Mouse (Mus musculus) heart, postnatal 0 days (tissue): ENCODE data around the gene Phldb3. TPM values are rescaled to one million over a fixed set of nuclear protein-coding genes. Genes with fewer than 3 reads are reported as not detected.

Source experiments
- ATAC-seq: fragments of 200-750 bp; cut with Nextera tagmentation; 2 replicates; pipeline ENCODE4 v1.8.0; 2017; ENCODE audit warnings: low read depth, moderate number of reproducible peaks, moderate library complexity; ENCODE audit not compliant: insufficient read depth
- DNase-seq: peaks from one replicate; pipeline ENCODE4 v3.0.0-alpha.2; 2016; ENCODE audit warnings: low spot score
- H3K27ac ChIP-seq: fragments of 300-500 bp; sonication (generic); 2 replicates; pipeline ENCODE4 v1.5.1; 2014; ENCODE audit warnings: low read depth, mild to moderate bottlenecking
- H3K27me3 ChIP-seq: fragments of 300-500 bp; sonication (generic); 2 replicates; pipeline ENCODE4 v1.6.1; 2014; ENCODE audit warnings: low read length, mixed read lengths; ENCODE audit not compliant: control insufficient read depth, insufficient read depth
- H3K36me3 ChIP-seq: fragments of 300-500 bp; sonication (generic); replicated peaks from 2 replicates; pipeline ENCODE4 v1.6.1; 2014; ENCODE audit warnings: low read length, mixed read lengths; ENCODE audit not compliant: control insufficient read depth, insufficient read depth
- H3K4me1 ChIP-seq: fragments of 300-500 bp; sonication (generic); 2 replicates; pipeline ENCODE4 v1.6.1; 2014; ENCODE audit warnings: antibody characterized with exemption; ENCODE audit not compliant: control insufficient read depth, insufficient read depth
- H3K4me2 ChIP-seq: fragments of 300-500 bp; sonication (generic); 2 replicates; pipeline ENCODE4 v1.6.1; 2014; ENCODE audit warnings: low read depth, mild to moderate bottlenecking, low read length, moderate library complexity
- H3K4me3 ChIP-seq: fragments of 300-500 bp; sonication (generic); 2 replicates; pipeline ENCODE4 v1.5.1; 2014; ENCODE audit warnings: low read depth, low read length
- H3K9ac ChIP-seq: fragments of 300-500 bp; sonication (generic); replicated peaks from 2 replicates; pipeline ENCODE4 v1.6.1; 2014; ENCODE audit warnings: low read depth, low read length, mixed read lengths
- H3K9me3 ChIP-seq: fragments of 300-500 bp; sonication (generic); replicated peaks from 2 replicates; pipeline ENCODE4 v1.6.1; 2016; ENCODE audit warnings: low read length; ENCODE audit not compliant: control insufficient read depth
- CTCF ChIP-seq: IDR thresholded peaks from 2 replicates; pipeline ENCODE4 v1.5.1; 2016; ENCODE audit warnings: antibody characterized with exemption, control low read depth, low read depth
- EP300 ChIP-seq: IDR thresholded peaks from 2 replicates; pipeline ENCODE4 v1.6.1; 2016; ENCODE audit warnings: antibody characterized with exemption, low read depth
- WGBS: fragments of 180-500 bp; shearing (Covaris S2); extraction: QIAGEN DNeasy Blood & Tissue Kit; methylation state at CpG from one replicate; pipeline ENCODE4 v1.1.7; 2014; 5-methylcytosine and 5-hydroxymethylcytosine counted together
- polyA plus RNA-seq: library from polyadenylated mRNA; unstranded; fragments of >200 nt; fragmentation: Nextera tagmentation; extraction: Ambion mirVana; gene quantifications from 2 replicates; pipeline ENCODE4 v1.2.1, GENCODE M21; 2015
- total RNA-seq: library from RNA; depleted of rRNA; stranded (reverse); fragments of >200 nt; gene quantifications from 2 replicates; pipeline ENCODE4 v1.2.3, GENCODE M21; 2014; ENCODE audit warnings: low replicate concordance

Phldb3 gene
- total and polyA plus RNA-seq, 2 experiments from 2014 or later = not detected

- DNase-seq (no peak), ATAC-seq (no peak)
- Histone ChIP-seq H3K4me2 (no peak overlapping the region), H3K36me3 (peaks cover 54% of the 10 kb centered on the region), H3K9me3 (no peaks in the 10 kb centered on the region), H3K27ac (no peak overlapping the region), H3K9ac (no peak overlapping the region), H3K4me3 (no peak overlapping the region), H3K4me1 (no peaks in the 10 kb centered on the region), H3K27me3 (no peaks in the 10 kb centered on the region)
- WGBS = 90% methylated on average over 11 of the region's 11 CpGs
- no peak for TF ChIP-seq CTCF
- no peak for TF ChIP-seq EP300
Measured at GRCm38 (mm10) chr7:24565627-24566026, 44.9 kb upstream of the Phldb3 start.

GRCm38 (mm10) chr7:24566206-24566605 is 44.4 kb upstream of the Phldb3 start:
- no peak overlapping the region for H3K4me2 ChIP-seq
- peaks cover 49% of the 10 kb centered on the region for H3K36me3 ChIP-seq
- ATAC-seq = no peak
- no peak overlapping the region for H3K9ac ChIP-seq
- H3K4me1 ChIP-seq = no peaks in the 10 kb centered on the region
- H3K9me3 ChIP-seq = no peaks in the 10 kb centered on the region
- H3K27ac ChIP-seq = no peak overlapping the region
- DNase-seq = no peak
- no peaks in the 10 kb centered on the region for H3K27me3 ChIP-seq
- no peak for TF ChIP-seq EP300
- no peak for TF ChIP-seq CTCF
- 85% methylated on average over 9 of the region's 9 CpGs for WGBS
- no peak overlapping the region for H3K4me3 ChIP-seq

DNA sequence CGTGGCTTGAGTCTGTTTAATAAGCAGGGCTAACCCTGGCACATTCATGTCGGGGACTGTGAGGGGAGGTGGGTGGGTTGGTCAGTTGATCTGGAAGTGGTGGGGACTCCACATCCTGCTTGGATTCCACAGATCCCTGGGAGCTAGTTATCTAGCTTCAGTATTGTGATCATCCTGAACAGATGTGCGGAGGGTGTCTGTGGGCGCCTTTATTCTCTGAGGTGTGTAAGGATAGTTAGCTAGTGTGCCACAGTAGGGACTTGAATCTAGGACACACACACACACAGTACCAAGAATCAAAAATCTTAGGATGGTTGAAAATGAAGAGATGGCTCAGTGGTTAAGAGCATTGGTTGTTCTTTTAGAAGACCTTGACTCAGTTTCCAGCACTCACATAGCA is 42.1 kb upstream of the Phldb3 start:
- Histone ChIP-seq H3K4me1 (no peaks in the 10 kb centered on the region), H3K27me3 (no peaks in the 10 kb centered on the region), H3K4me3 (no peak overlapping the region), H3K27ac (no peak overlapping the region), H3K4me2 (no peak overlapping the region), H3K9ac (no peak overlapping the region), H3K9me3 (no peaks in the 10 kb centered on the region), H3K36me3 (peaks cover 34% of the 10 kb centered on the region)
- no peak for DNase-seq
- WGBS = 91% methylated on average over 4 of the region's 4 CpGs
- ATAC-seq = no peak
- TF ChIP-seq CTCF (no peak), EP300 (no peak)

GRCm38 (mm10) chr7:24571071-24571470 is 39.5 kb upstream of the Phldb3 start:
- H3K9me3 ChIP-seq = no peaks in the 10 kb centered on the region
- DNase-seq = no peak
- H3K9ac ChIP-seq = no peak overlapping the region
- peaks cover 32% of the 10 kb centered on the region for H3K36me3 ChIP-seq
- WGBS = 67% methylated on average over 4 of the region's 4 CpGs
- no peak overlapping the region for H3K4me2 ChIP-seq
- no peaks in the 10 kb centered on the region for H3K27me3 ChIP-seq
- H3K4me1 ChIP-seq = no peaks in the 10 kb centered on the region
- H3K4me3 ChIP-seq = no peak overlapping the region
- ATAC-seq = no peak
- no peak for TF ChIP-seq CTCF
- TF ChIP-seq EP300 = no peak
- H3K27ac ChIP-seq = no peak overlapping the region

GRCm38 (mm10) chr7:24572455-24572854 is 38.1 kb upstream of the Phldb3 start:
- Histone ChIP-seq H3K9ac (no peak overlapping the region), H3K36me3 (peaks cover 18% of the 10 kb centered on the region), H3K9me3 (no peaks in the 10 kb centered on the region), H3K4me2 (no peak overlapping the region), H3K27me3 (no peaks in the 10 kb centered on the region), H3K4me3 (no peak overlapping the region), H3K4me1 (no peaks in the 10 kb centered on the region), H3K27ac (no peak overlapping the region)
- TF ChIP-seq EP300 = no peak
- TF ChIP-seq CTCF = peak; percentile 12; the same call in 1 of the 2 replicates
- ATAC-seq = no peak
- 64% methylated on average over 5 of the region's 5 CpGs for WGBS
- no peak for DNase-seq

DNA sequence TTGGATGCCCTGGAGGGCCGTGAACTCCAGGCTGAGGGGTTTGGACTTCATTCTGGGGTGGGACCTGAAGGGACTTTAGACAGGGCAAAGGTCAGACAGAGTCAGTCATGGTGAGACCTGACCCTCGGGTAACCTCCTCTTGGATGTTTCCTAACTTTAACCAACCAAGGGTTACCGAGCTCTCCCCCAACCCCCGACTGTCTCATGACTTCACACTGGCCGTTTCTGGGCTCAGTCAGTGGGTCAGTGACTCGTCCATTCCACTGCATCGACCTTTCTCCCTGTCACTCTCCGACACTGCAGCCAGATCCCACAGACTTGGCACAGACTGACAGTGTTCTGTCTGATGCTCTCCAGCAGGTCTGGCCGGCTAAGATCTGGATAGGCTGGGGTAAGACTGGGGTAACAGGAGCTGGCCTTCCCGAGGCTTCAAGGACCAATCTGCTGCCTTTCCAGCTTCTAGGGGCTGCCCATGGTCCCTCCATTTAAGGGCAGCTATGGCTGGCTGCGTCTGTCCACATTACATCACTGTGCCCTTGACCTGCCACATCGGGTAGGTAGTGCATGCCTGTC is 36.3 kb upstream of the Phldb3 start:
- Histone ChIP-seq H3K9me3 (no peaks in the 10 kb centered on the region), H3K4me1 (no peaks in the 10 kb centered on the region), H3K9ac (no peak overlapping the region), H3K27me3 (no peaks in the 10 kb centered on the region), H3K27ac (no peak overlapping the region), H3K4me2 (no peak overlapping the region), H3K36me3 (no peaks in the 10 kb centered on the region; the same call in none of the 2 replicates), H3K4me3 (no peak overlapping the region)
- no peak for TF ChIP-seq CTCF
- no peak for TF ChIP-seq EP300
- DNase-seq = no peak
- ATAC-seq = no peak
- WGBS = 45% methylated on average over 12 of the region's 12 CpGs
